Mouse (Mus musculus): ENCODE data around the gene Nol4l. TPM values are rescaled to one million over a fixed set of nuclear protein-coding genes. Genes with fewer than 3 reads are reported as not detected.

The Nol4l gene
- polyA plus RNA-seq, 1 experiment from 2014 or later, result 26.7 TPM

DNA sequence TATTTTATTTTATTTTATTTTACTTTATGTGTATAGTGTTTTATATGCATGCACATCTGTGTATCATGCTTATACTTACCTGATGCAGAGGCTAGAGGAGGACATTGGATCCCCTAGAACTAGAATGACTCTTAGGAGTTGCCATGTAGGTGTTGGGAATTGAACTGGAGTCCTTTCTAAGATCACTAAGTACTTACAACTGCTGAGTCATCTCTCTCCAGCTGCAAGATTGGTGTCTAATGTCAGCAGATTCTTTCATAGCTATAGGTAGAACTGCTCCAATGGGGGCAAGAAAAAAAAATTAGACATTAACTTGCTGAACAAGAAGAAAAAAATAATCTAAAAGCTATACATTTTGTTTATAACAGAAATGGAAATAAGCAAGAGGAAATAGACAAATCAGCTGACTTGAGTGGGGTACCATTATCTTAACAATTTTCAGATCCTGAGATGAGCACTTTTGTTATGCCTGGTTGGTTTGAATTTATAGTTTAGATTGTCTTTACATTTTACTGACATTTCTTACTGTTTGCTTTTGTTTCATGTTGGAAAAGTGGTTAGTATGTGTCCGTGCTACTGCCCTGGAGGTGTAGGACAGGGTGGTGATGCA lies 168.6 kb downstream of the Nol4l start:
- DNase-seq (ENCODE audit: low spot score) (no peak), ATAC-seq (ENCODE audit: low FRiP score) (no peak)
- Histone ChIP-seq H3K4me3 (ENCODE audit: low read depth, low read length) (no peak overlapping the region), H3K4me2 (replicated peaks; ENCODE audit: low read depth, low read length) (no peak overlapping the region), H3K9me3 (ENCODE audit: control insufficient read depth, low read length) (no peaks in the 10 kb centered on the region), H3K27ac (ENCODE audit: low read depth, low read length) (no peak overlapping the region), H3K27me3 (ENCODE audit: control insufficient read depth, insufficient read depth, low read length) (no peaks in the 10 kb centered on the region), H3K4me1 (replicated peaks; ENCODE audit: control insufficient read depth, insufficient read depth, low read length) (no peaks in the 10 kb centered on the region), H3K36me3 (ENCODE audit: control insufficient read depth, insufficient read depth, low read length) (peaks cover 10% of the 10 kb centered on the region; the same call in 1 of the 2 replicates), H3K9ac (ENCODE audit: low read depth, low read length) (no peak overlapping the region)
- 92% methylated on average over 1 of the region's 1 CpGs for WGBS

Other genes with a start within 250 kb of the Nol4l start
- 8.2 and 9.4 TPM in 2 replicates for gene Kif3b, start 238.6 kb downstream of the Nol4l start, polyA plus RNA-seq (2014; fragmentation: Nextera tagmentation; extraction: Ambion mirVana)
- gene Asxl1, start 184.1 kb downstream of the Nol4l start, polyA plus RNA-seq (2014; fragmentation: Nextera tagmentation; extraction: Ambion mirVana), result 19.0 and 21.0 TPM in 2 replicates
- gene 4930404H24Rik, start 37.2 kb downstream of the Nol4l start, polyA plus RNA-seq (2014; fragmentation: Nextera tagmentation; extraction: Ambion mirVana), result not detected in 2 replicates
- 60.0 and 65.6 TPM in 2 replicates for gene Commd7, start 102.8 kb upstream of the Nol4l start, polyA plus RNA-seq (2014; fragmentation: Nextera tagmentation; extraction: Ambion mirVana)
- 9.9 and 10.3 TPM in 2 replicates for gene Dnmt3b, start 119.5 kb upstream of the Nol4l start, polyA plus RNA-seq (2014; fragmentation: Nextera tagmentation; extraction: Ambion mirVana)
- gene Dnmt3c, start 166.7 kb upstream of the Nol4l start, polyA plus RNA-seq (2014; fragmentation: Nextera tagmentation; extraction: Ambion mirVana), result 0.10 TPM in 1 of 2 replicates, not detected in the other
- 376 and 407 TPM in 2 replicates for gene Mapre1, start 211.3 kb upstream of the Nol4l start, polyA plus RNA-seq (2014; fragmentation: Nextera tagmentation; extraction: Ambion mirVana)
- not detected in 2 replicates for gene Efcab8, start 250.0 kb upstream of the Nol4l start, polyA plus RNA-seq (2014; fragmentation: Nextera tagmentation; extraction: Ambion mirVana)

Data from hindbrain, embryonic 11.5 days (tissue).